Mouse (Mus musculus) midbrain, embryonic 11.5 days (tissue): ENCODE measurements around the gene Cd164. TPM values are rescaled to one million over a fixed set of nuclear protein-coding genes. Genes with fewer than 3 reads are reported as not detected.

ENCODE experiments used
- ATAC-seq: fragments of 200-750 bp; cut with Nextera tagmentation; 2 replicates; pipeline ENCODE4 v1.8.0; 2017; ENCODE audit warnings: moderate TSS enrichment, moderate library complexity; ENCODE audit not compliant: low FRiP score
- DNase-seq: peaks from one replicate; pipeline ENCODE4 v3.0.0; 2015; ENCODE audit warnings: low spot score; ENCODE audit errors: missing footprints
- H3K27ac ChIP-seq: fragments of 300-500 bp; sonication (generic); 2 replicates; pipeline ENCODE4 v1.5.1; 2014; ENCODE audit warnings: low read depth, low read length
- H3K27me3 ChIP-seq: fragments of 300-500 bp; sonication (generic); 2 replicates; pipeline ENCODE4 v1.6.1; 2014; ENCODE audit warnings: mild to moderate bottlenecking, low read length, moderate library complexity, mixed read lengths; ENCODE audit not compliant: control insufficient read depth, insufficient read depth
- H3K36me3 ChIP-seq: fragments of 300-500 bp; sonication (generic); 2 replicates; pipeline ENCODE4 v1.6.1; 2014; ENCODE audit warnings: mild to moderate bottlenecking, low read length, moderate library complexity, mixed read lengths; ENCODE audit not compliant: control insufficient read depth, insufficient read depth
- H3K4me1 ChIP-seq: fragments of 300-500 bp; sonication (generic); 2 replicates; pipeline ENCODE4 v1.6.1; 2014; ENCODE audit warnings: low read length; ENCODE audit not compliant: control insufficient read depth, insufficient read depth
- H3K4me2 ChIP-seq: fragments of 300-500 bp; sonication (generic); 2 replicates; pipeline ENCODE4 v1.6.1; 2014; ENCODE audit warnings: mild to moderate bottlenecking, moderate library complexity
- H3K4me3 ChIP-seq: fragments of 300-500 bp; sonication (generic); 2 replicates; pipeline ENCODE4 v1.5.1; 2014; ENCODE audit warnings: low read depth, low read length
- H3K9ac ChIP-seq: fragments of 300-500 bp; sonication (generic); 2 replicates; pipeline ENCODE4 v1.6.1; 2014; ENCODE audit warnings: low read length
- H3K9me3 ChIP-seq: fragments of 300-500 bp; sonication (generic); 2 replicates; pipeline ENCODE4 v1.6.1; 2016; ENCODE audit warnings: low read length; ENCODE audit not compliant: control insufficient read depth
- WGBS: fragments of 180-500 bp; shearing (Covaris S2); extraction: QIAGEN DNeasy Blood & Tissue Kit; methylation state at CpG from one replicate; pipeline ENCODE4 v1.1.7; 2014; 5-methylcytosine and 5-hydroxymethylcytosine counted together
- polyA plus RNA-seq: library from polyadenylated mRNA; unstranded; fragments of >200 nt; fragmentation: Nextera tagmentation; extraction: Ambion mirVana; gene quantifications from 2 replicates; pipeline ENCODE4 v1.2.1, GENCODE M21; 2014

Cd164 gene
- polyA plus RNA-seq, 1 experiment from 2014 or later = 112 TPM

DNA sequence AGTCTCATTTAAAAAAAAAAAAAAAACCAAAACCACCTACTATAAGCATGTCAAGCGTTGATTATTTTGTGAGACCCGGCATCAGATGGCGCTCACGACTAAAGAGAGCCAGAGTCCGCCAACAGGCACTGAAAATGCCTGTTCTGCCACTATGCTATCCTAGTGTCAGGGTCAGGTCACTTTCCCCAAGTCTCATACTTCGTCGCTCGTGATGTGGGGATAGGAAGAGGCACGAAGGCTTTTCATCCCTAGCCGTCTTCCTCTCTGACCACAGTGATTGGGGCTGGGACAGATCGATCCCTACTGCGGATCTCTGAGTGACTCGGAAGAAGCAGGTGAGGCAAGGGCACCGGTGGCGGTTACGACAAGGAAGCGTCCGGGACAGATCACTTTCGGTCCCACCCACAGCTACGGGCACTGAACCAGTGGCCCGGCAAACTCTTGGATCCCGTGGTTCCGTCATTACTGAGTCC is 670 bp upstream of the Cd164 start:
- WGBS = under 1% methylated on average over 23 of the region's 23 CpGs
- H3K27me3 ChIP-seq = no peaks in the 10 kb centered on the region
- H3K4me2 ChIP-seq = peak overlapping the region; percentile 62
- no peaks in the 10 kb centered on the region for H3K9me3 ChIP-seq
- H3K9ac ChIP-seq = peak overlapping the region; percentile 94
- H3K36me3 ChIP-seq = no peaks in the 10 kb centered on the region
- no peak for DNase-seq
- ATAC-seq = peak; percentile 69
- peak overlapping the region; percentile 93 for H3K27ac ChIP-seq
- peak overlapping the region; percentile 90 for H3K4me3 ChIP-seq
- H3K4me1 ChIP-seq = peaks cover 15% of the 10 kb centered on the region

DNA sequence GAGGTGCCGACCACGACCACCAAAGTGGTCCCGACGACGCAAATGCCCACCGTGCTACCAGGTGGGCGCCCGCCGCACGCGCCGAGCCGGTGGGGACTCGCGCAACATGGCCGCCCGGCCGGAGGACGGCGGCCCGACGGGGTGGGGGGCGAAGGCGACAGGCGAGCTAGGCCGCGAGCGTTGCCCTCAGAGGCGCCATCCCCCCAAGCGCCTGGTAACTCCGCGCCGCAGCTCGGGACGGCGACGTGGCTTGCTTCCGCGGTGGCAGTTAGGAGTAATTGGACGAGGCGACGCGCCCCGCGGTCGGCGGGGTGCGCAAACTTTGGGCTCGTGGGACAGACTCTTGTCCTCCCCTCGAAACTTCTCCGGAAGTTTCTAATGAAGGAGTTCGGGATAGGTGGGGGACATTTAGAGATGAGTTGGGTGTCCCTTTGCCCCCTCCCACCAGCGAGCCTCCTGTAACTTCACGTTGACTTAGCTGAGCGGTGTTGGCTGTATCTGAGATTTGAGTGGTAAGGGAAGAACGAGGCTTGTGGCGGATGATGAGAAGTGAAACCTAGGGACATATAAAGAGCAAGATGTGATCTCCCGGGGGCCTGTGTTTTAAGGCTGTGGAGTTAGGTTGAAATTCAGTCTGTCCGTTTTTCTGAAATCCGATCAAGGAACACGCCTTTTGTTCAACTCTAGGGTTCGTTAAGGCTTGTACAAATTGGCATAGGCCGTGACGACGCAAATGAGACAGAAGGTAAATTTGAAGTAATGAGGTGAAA is 611 bp downstream of the Cd164 start:
- H3K36me3 ChIP-seq = no peaks in the 10 kb centered on the region
- H3K27ac ChIP-seq = peak overlapping the region; percentile 93
- WGBS = under 1% methylated on average over 65 of the region's 65 CpGs
- ATAC-seq (peak; percentile 68; the same call in 1 of the 2 replicates), DNase-seq (peak; percentile 94)
- no peaks in the 10 kb centered on the region for H3K27me3 ChIP-seq
- H3K4me2 ChIP-seq = peak overlapping the region; percentile 62
- peak overlapping the region; percentile 94 for H3K9ac ChIP-seq
- H3K4me1 ChIP-seq = peaks cover 15% of the 10 kb centered on the region
- H3K4me3 ChIP-seq = peak overlapping the region; percentile 90
- H3K9me3 ChIP-seq = no peaks in the 10 kb centered on the region

DNA sequence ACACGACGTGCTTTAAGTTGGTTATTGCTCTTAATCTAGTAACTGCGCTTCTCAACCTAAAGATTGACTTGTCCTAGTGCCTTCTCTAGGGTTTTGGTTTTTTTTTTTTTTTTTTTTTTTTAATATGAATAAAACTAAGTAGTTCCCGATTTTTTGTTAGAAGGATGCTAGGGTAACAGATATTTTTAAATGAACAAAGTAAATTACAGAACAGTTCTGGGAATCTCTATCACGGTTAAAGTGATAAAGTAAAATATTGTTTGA is 1.1 kb downstream of the Cd164 start:
- 7% methylated on average over 5 of the region's 5 CpGs for WGBS
- Histone ChIP-seq H3K27ac (no peak overlapping the region), H3K27me3 (no peaks in the 10 kb centered on the region), H3K4me1 (peaks cover 15% of the 10 kb centered on the region), H3K9me3 (no peaks in the 10 kb centered on the region), H3K4me3 (peak overlapping the region; percentile 90), H3K4me2 (peak overlapping the region; percentile 62), H3K36me3 (no peaks in the 10 kb centered on the region), H3K9ac (peak overlapping the region; percentile 94)
- DNase-seq = no peak
- ATAC-seq = no peak

DNA sequence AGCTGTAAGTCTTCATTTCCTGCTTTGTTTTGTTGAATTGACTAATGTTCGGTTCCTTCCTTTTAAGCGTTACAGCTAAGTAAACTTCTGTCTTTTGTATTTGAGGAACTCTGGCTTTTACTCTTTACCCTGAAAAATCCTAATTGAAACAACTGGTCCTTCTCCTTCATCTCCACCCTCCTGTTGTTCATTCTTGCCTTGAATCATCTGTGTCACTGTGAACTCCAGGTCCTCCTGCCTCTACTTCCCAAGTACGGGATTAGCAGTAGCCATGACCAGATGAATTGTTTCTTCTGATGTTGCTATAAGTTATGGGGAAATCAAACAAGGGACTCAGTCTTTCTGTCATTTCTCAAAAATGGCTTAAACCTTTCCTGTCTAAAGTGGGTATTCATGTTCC is 4.2 kb downstream of the Cd164 start:
- ATAC-seq (no peak), DNase-seq (peak; percentile 56)
- WGBS = 86% methylated on average over 3 of the region's 3 CpGs
- no peaks in the 10 kb centered on the region for H3K27me3 ChIP-seq
- H3K4me2 ChIP-seq = no peak overlapping the region
- H3K27ac ChIP-seq = no peak overlapping the region
- no peak overlapping the region for H3K4me3 ChIP-seq
- H3K4me1 ChIP-seq = peaks cover 15% of the 10 kb centered on the region
- no peak overlapping the region for H3K9ac ChIP-seq
- no peaks in the 10 kb centered on the region for H3K9me3 ChIP-seq
- no peaks in the 10 kb centered on the region for H3K36me3 ChIP-seq

DNA sequence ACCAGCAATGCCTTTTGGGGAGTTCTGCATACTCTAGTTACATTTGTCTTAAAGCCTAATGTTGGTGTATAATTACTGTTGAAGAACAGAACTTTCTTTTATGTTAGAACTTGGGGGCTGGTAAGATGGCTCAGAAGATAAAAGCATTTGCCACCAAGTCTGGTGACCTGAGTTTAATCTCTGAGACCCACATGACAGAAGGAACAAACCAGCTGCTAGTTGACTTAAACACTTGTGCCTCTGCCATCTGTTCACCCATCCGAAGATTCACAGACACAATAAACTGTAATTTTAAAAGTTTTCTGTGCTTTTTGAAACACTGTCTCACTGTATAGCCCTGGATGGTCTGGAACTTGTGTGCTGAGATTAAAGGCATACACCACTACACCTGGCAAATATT is 6.5 kb downstream of the Cd164 start:
- ATAC-seq (no peak), DNase-seq (peak; percentile 75)
- Histone ChIP-seq H3K27me3 (no peaks in the 10 kb centered on the region), H3K9ac (no peak overlapping the region), H3K36me3 (no peaks in the 10 kb centered on the region), H3K4me2 (no peak overlapping the region), H3K27ac (no peak overlapping the region), H3K9me3 (no peaks in the 10 kb centered on the region), H3K4me1 (peaks cover 14% of the 10 kb centered on the region), H3K4me3 (no peak overlapping the region)
- 84% methylated on average over 1 of the region's 1 CpGs for WGBS

DNA sequence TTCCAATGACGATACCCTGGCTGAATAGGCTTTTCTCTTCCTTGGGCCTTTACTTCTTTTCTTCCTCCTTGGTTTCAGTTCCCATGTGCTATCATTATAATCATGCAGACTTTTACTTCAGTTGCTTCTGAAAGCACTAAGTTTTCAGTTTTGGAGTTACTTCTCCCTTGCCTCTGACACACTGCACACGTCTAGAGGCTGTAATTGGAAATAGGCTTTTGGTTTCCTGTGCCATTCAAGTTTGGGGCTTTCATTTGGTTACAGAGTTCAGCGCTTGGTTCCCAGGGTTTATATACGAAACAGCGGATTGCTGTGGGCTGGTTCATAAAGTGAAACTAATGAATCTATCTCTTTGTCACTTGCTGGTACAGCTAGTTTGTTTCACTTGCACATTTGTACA is 10.8 kb downstream of the Cd164 start:
- peak; percentile 35 for DNase-seq

DNA sequence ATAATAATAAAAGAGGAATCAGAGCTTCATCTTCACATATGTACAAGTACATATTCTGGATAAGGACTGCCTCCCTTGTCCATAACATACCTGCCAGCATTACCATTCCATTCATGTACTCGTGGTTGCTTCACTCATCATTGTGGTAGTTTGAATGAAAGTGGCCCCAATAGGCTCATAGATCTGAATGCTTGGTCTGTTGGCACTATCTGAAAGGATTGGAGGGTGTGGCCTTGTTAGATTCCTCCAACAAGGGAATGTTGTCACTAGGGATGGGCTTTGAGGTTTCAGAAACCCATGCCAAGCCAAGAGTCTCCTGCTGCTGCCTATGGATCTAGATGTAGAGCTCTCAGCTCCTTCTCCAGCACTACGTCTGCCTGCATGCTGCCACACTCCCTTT is 16.8 kb downstream of the Cd164 start:
- no peak for ATAC-seq
- no peaks in the 10 kb centered on the region for H3K27me3 ChIP-seq

More for the DNA sequence above, 10.8 kb downstream of the Cd164 start:
- Histone ChIP-seq H3K9ac (no peak overlapping the region), H3K4me2 (no peak overlapping the region), H3K27me3 (no peaks in the 10 kb centered on the region), H3K9me3 (no peaks in the 10 kb centered on the region), H3K4me1 (no peaks in the 10 kb centered on the region), H3K36me3 (peaks cover 9% of the 10 kb centered on the region; the same call in 1 of the 2 replicates), H3K4me3 (no peak overlapping the region), H3K27ac (no peak overlapping the region)
- no peak for ATAC-seq
- WGBS = 93% methylated on average over 5 of the region's 5 CpGs

DNA sequence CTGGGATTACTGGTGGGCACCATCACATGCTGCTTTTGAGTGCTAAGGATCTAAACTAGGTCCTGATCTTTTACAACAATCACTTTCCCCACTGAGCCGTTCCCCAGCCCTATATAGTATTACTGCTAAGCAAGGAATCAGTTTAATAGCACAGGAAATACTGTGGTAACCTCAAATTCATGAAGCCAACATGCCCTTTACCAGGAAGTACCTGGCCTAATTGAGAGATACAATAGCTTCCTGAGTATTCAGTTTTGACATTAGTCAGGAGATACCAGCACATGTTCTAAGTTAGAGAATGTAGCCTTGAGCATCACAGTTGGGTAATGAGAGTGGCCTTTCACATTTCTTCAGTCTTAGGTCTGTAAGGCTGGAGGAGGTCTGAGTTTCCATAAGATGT is 17.5 kb downstream of the Cd164 start:
- Histone ChIP-seq H3K4me1 (no peaks in the 10 kb centered on the region), H3K9ac (no peak overlapping the region), H3K4me2 (no peak overlapping the region), H3K27me3 (no peaks in the 10 kb centered on the region), H3K27ac (no peak overlapping the region), H3K4me3 (no peak overlapping the region), H3K36me3 (peaks cover 9% of the 10 kb centered on the region; the same call in 1 of the 2 replicates), H3K9me3 (no peaks in the 10 kb centered on the region)
- ATAC-seq (no peak), DNase-seq (peak; percentile 35)
- WGBS = 88% methylated on average over 1 of the region's 1 CpGs

More for the DNA sequence above, 16.8 kb downstream of the Cd164 start:
- no peak overlapping the region for H3K9ac ChIP-seq
- no peak overlapping the region for H3K4me3 ChIP-seq
- H3K4me1 ChIP-seq = no peaks in the 10 kb centered on the region
- no peak overlapping the region for H3K4me2 ChIP-seq
- H3K27ac ChIP-seq = no peak overlapping the region
- 93% methylated on average over 2 of the region's 2 CpGs for WGBS
- peaks cover 9% of the 10 kb centered on the region; the same call in 1 of the 2 replicates for H3K36me3 ChIP-seq
- DNase-seq = peak; percentile 73
- H3K9me3 ChIP-seq = no peaks in the 10 kb centered on the region

DNA sequence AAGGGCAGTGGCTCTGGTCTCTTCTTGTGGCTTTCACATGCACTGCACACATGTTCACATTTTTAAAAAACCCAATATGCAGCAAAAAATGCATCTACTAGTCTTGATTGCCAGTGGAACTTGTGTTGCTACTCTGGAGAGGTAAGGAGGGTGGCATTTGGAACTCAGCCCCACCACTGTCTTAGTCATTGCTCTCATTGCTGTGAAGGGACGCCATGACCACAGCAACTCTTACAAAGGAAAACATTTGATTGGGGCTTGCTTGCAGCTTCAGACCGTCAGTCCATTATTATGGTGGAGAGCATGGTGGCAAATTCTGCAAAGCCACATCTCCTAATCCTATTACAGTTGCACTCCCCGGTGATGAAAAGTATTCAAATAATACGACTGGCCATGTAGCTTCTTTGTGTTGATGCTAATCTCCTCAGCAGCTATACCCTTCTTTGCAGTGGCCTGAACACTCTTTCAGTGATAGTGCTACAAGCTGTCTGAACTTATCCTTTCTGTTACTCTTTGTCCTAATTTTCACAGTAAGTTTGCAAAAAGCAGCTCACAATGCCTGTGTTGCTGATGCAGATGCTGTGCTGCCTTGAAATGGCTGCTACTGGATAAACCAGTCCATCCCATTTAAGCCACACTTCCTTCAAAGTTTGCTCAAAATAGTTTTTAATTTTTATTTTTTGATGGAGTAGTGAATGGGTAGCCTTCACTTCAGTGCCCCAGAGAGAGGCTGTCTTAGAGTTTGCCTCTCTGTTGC is 18.2 kb downstream of the Cd164 start:
- Histone ChIP-seq H3K27me3 (no peaks in the 10 kb centered on the region), H3K36me3 (peaks cover 9% of the 10 kb centered on the region; the same call in 1 of the 2 replicates), H3K9ac (no peak overlapping the region), H3K4me2 (no peak overlapping the region), H3K27ac (no peak overlapping the region), H3K4me3 (no peak overlapping the region), H3K9me3 (no peaks in the 10 kb centered on the region), H3K4me1 (no peaks in the 10 kb centered on the region)
- DNase-seq (peak; percentile 82), ATAC-seq (peak; percentile 33; the same call in 1 of the 2 replicates)
- WGBS = 33% methylated on average over 4 of the region's 4 CpGs
